Comparison of ENCODE assay signal across 13 mouse cellular contexts in genomic region chr2:27083761-27084475, GRCm38 (mm10). TPM values are rescaled to one million over a fixed set of nuclear protein-coding genes. Genes with fewer than 3 reads are reported as not detected.
A peak's percentile ranks its signal among the peaks of the same experiment; 100 is the strongest.
DNase-seq lines count a peak whose midpoint lies in the region; ATAC-seq and TF ChIP-seq lines count a peak whose summit lies in the region.
"Had no signal": no experiment of that assay in that cellular context is flagged by ENCODE, and none has a peak within 500 bp of the region (broad histone marks: within the 10 kb centered on the region; RNA-seq: fewer than 3 reads in every experiment).

No protein-coding gene starts in this region.

- no peak for TF ChIP-seq CTCF in hindbrain, postnatal 0 days (IDR thresholded peaks at IDR 0.05; ENCODE audit: low read depth)

- peaks cover 3% of the 10 kb centered on the region; the same call in 1 of the 2 replicates for H3K36me3 ChIP-seq in heart, embryonic 10.5 days
- no peaks in the 10 kb centered on the region for H3K36me3 ChIP-seq in hindbrain, postnatal 0 days (ENCODE audit: insufficient read depth, low read length)
- H3K36me3 ChIP-seq: midbrain, embryonic 10.5 days had no signal

- peaks cover 87% of the 10 kb centered on the region for H3K4me1 ChIP-seq in heart, embryonic 10.5 days
- H3K4me1 ChIP-seq in hindbrain, postnatal 0 days (ENCODE audit: insufficient read depth, low read length), result peaks cover 17% of the 10 kb centered on the region; the same call in 1 of the 2 replicates

- no peak for DNase-seq in heart, embryonic 10.5 days (ENCODE audit: low spot score)
- DNase-seq in heart, postnatal 4 days, result no peak
- peak; percentile 32 for DNase-seq in adrenal gland, adult 8-10 months
- peak; percentile 60 to 68 for DNase-seq in adrenal gland, postnatal 36 days
- peak; percentile 45 to 61 for DNase-seq in kidney, postnatal 4 days
- no peak for DNase-seq in hindbrain, postnatal 0 days (ENCODE audit: low spot score)
- DNase-seq: cerebellum, adult 9-11 months; gastrocnemius, postnatal 14 days had no signal

- no peak for ATAC-seq in CD4-positive, CD25-positive, alpha-beta regulatory T cell, adult 4 months
- no peak for ATAC-seq in hindbrain, postnatal 0 days
- ATAC-seq: inflammation-experienced regulatory T-cells, adult 6 months had no signal

- no peaks in the 10 kb centered on the region for H3K9me3 ChIP-seq in heart, embryonic 10.5 days
- H3K9me3 ChIP-seq in hindbrain, postnatal 0 days (ENCODE audit: low read length), result no peaks in the 10 kb centered on the region
- H3K9me3 ChIP-seq: midbrain, embryonic 10.5 days had no signal

- H3K27me3 ChIP-seq in heart, embryonic 10.5 days (ENCODE audit: insufficient read depth, poor library complexity, severe bottlenecking), result peaks cover 18% of the 10 kb centered on the region; the same call in 1 of the 2 replicates
- H3K27me3 ChIP-seq in hindbrain, postnatal 0 days (ENCODE audit: insufficient read depth, low read length), result no peaks in the 10 kb centered on the region

- H3K4me2 ChIP-seq in hindbrain, postnatal 0 days (ENCODE audit: low read depth, low read length), result no peak overlapping the region

- H3K27ac ChIP-seq in heart, embryonic 10.5 days, result peak overlapping the region; percentile 80
- no peak overlapping the region for H3K27ac ChIP-seq in hindbrain, postnatal 0 days
- H3K27ac ChIP-seq: midbrain, embryonic 10.5 days had no signal

- H3K4me3 ChIP-seq in heart, embryonic 10.5 days, result no peak overlapping the region
- H3K4me3 ChIP-seq in hindbrain, postnatal 0 days (ENCODE audit: low read length), result no peak overlapping the region
- H3K4me3 ChIP-seq: midbrain, embryonic 10.5 days had no signal

- H3K9ac ChIP-seq in hindbrain, postnatal 0 days (replicated peaks; ENCODE audit: low read length), result no peak overlapping the region

- WGBS in heart, embryonic 10.5 days, result 64% methylated on average over 12 of the region's 12 CpGs
- WGBS in hindbrain, postnatal 0 days, result 79% methylated on average over 12 of the region's 12 CpGs

RNA-seq across cellular contexts. Expression of gene Adamtsl2, which starts 4.7 kb away (rescaled TPM):
- polyA plus RNA-seq in heart, embryonic 10.5 days (2016; fragmentation: Nextera tagmentation; extraction: Ambion mirVana), result 9.7 and 13.5 TPM in 2 replicates
- total RNA-seq in heart, postnatal 4 days (2021), result 10 to 100 TPM; 10.6 to 11.4 TPM
- 10 to 100 TPM; 14.3 to 24.8 (median 19.3) TPM for total RNA-seq in adrenal gland, adult 8-10 months (2022)
- total RNA-seq in adrenal gland, postnatal 36 days (2021), result 10 to 100 TPM; 15.7 to 31.7 TPM
- under 1 TPM in 1 of 2 experiments, not detected in 1; 0.31 TPM for polyA plus RNA-seq in CD4-positive, CD25-positive, alpha-beta regulatory T cell, adult 4 months (2017; shearing (Covaris generic))
- total RNA-seq in hindbrain, postnatal 0 days (2014; rRNA removed), result 8.7 and 9.9 TPM in 2 replicates
- polyA plus RNA-seq in hindbrain, postnatal 0 days (2015; fragmentation: Nextera tagmentation; extraction: Ambion mirVana), result 4.4 and 5.3 TPM in 2 replicates
- total RNA-seq: MEL had no signal
- polyA plus RNA-seq: inflammation-experienced regulatory T-cells, adult 6 months had no signal

RNA-seq across cellular contexts. Expression of gene Mymk, which starts 11.9 kb away (rescaled TPM):
- polyA plus RNA-seq in heart, embryonic 10.5 days (2016; fragmentation: Nextera tagmentation; extraction: Ambion mirVana), result 0.09 TPM in 1 of 2 replicates, not detected in the other
- total RNA-seq in heart, postnatal 4 days (2021), result not detected
- under 1 TPM in 1 of 4 experiments, not detected in 3; 0.20 TPM for total RNA-seq in adrenal gland, adult 8-10 months (2022)
- total RNA-seq in adrenal gland, postnatal 36 days (2021), result not detected
- not detected for polyA plus RNA-seq in CD4-positive, CD25-positive, alpha-beta regulatory T cell, adult 4 months (2017; shearing (Covaris generic))
- not detected in 2 replicates for total RNA-seq in hindbrain, postnatal 0 days (2014; rRNA removed)
- 0.19 and 0.30 TPM in 2 replicates for polyA plus RNA-seq in hindbrain, postnatal 0 days (2015; fragmentation: Nextera tagmentation; extraction: Ambion mirVana)
- total RNA-seq: MEL had no signal
- polyA plus RNA-seq: inflammation-experienced regulatory T-cells, adult 6 months; midbrain, embryonic 10.5 days had no signal

RNA-seq across cellular contexts. Expression of gene Slc2a6, which starts 56.1 kb away (rescaled TPM):
- polyA plus RNA-seq in heart, embryonic 10.5 days (2016; fragmentation: Nextera tagmentation; extraction: Ambion mirVana), result 0.34 and 0.49 TPM in 2 replicates
- total RNA-seq in heart, postnatal 4 days (2021), result under 1 TPM; 0.18 to 0.24 TPM
- total RNA-seq in adrenal gland, adult 8-10 months (2022), result 1 to 10 TPM in 2 of 4 experiments, under 1 TPM in 2; 0.87 to 1.2 (median 1.0) TPM
- total RNA-seq in adrenal gland, postnatal 36 days (2021), result under 1 TPM; 0.36 to 0.69 TPM
- polyA plus RNA-seq in CD4-positive, CD25-positive, alpha-beta regulatory T cell, adult 4 months (2017; shearing (Covaris generic)), result 1 to 10 TPM; 2.4 to 5.6 TPM
- 29.2 and 30.9 TPM in 2 replicates for total RNA-seq in hindbrain, postnatal 0 days (2014; rRNA removed)
- polyA plus RNA-seq in hindbrain, postnatal 0 days (2015; fragmentation: Nextera tagmentation; extraction: Ambion mirVana), result 16.7 and 19.2 TPM in 2 replicates

RNA-seq across cellular contexts. Expression of gene Fam163b, which starts 58.4 kb away (rescaled TPM):
- 0.25 and 0.39 TPM in 2 replicates for polyA plus RNA-seq in heart, embryonic 10.5 days (2016; fragmentation: Nextera tagmentation; extraction: Ambion mirVana)
- total RNA-seq in heart, postnatal 4 days (2021), result under 1 TPM; 0.55 to 0.65 TPM
- 1 to 10 TPM; 2.5 to 4.4 (median 3.5) TPM for total RNA-seq in adrenal gland, adult 8-10 months (2022)
- total RNA-seq in adrenal gland, postnatal 36 days (2021), result 1 to 10 TPM; 1.1 to 1.7 TPM
- not detected for polyA plus RNA-seq in CD4-positive, CD25-positive, alpha-beta regulatory T cell, adult 4 months (2017; shearing (Covaris generic))
- 7.1 and 8.5 TPM in 2 replicates for total RNA-seq in hindbrain, postnatal 0 days (2014; rRNA removed)
- polyA plus RNA-seq in hindbrain, postnatal 0 days (2015; fragmentation: Nextera tagmentation; extraction: Ambion mirVana), result 9.6 and 10.3 TPM in 2 replicates
- total RNA-seq: MEL had no signal
- polyA plus RNA-seq: inflammation-experienced regulatory T-cells, adult 6 months; liver, embryonic 16.5 days had no signal

Comparison
In these comparisons a context has a peak if more than half of its experiments do, and no peak if none do; other contexts are left out.
1. DNase-seq: peak in adrenal gland, adult 8-10 months (single experiment), adrenal gland, postnatal 36 days (2 of 2) and kidney, postnatal 4 days (2 of 2); none in heart, embryonic 10.5 days (single experiment), heart, postnatal 4 days (single experiment) and hindbrain, postnatal 0 days (single experiment).
2. RNA of gene Slc2a6, which starts 56.1 kb away (total RNA-seq): 29.2 to 30.9 TPM in hindbrain, postnatal 0 days; 0.87 to 1.2 TPM in adrenal gland, adult 8-10 months, 0.36 to 0.69 TPM in adrenal gland, postnatal 36 days and 0.18 to 0.24 TPM in heart, postnatal 4 days; every median in the first group is over 10 times any median in the second.